Mouse (Mus musculus) large intestine, adult 2 months (tissue): ENCODE results near the gene Wbp1. TPM values are rescaled to one million over a fixed set of nuclear protein-coding genes. Genes with fewer than 3 reads are reported as not detected.
"Not testable (repeated sequence)": the region's sequence is repeated elsewhere in the genome, so short reads cannot be mapped to it uniquely, and the experiment has no call there.

Source experiments
- DNase-seq: peaks from one replicate; pipeline ENCODE4 v3.0.0-alpha.2; 2012; ENCODE audit warnings: low read depth, low spot score
- WGBS: fragments of 180-500 bp; shearing (Covaris S2); methylation state at CpG from one replicate; pipeline ENCODE4 v1.1.7; 2018; 5-methylcytosine and 5-hydroxymethylcytosine counted together
- polyA plus RNA-seq: library from polyadenylated mRNA; depleted of rRNA; stranded (reverse); fragments of >200 nt; gene quantifications from 2 replicates; pipeline ENCODE4 v1.2.3, GENCODE M21; 2012; rRNA removed

The Wbp1 gene
- 144 and 172 TPM in 2 replicates for polyA plus RNA-seq

GRCm38 (mm10) chr6:83120930-83121862 is at the start of gene Wbp1:
Gene Wbp1 (minus strand): TSS chr6:83121559.
- WGBS: under 1% methylated on average over 37 of the region's 38 CpGs
- peak; percentile 100 for DNase-seq

- WGBS: 89% methylated on average over 5 of the region's 5 CpGs
- no peak for DNase-seq
Measured at GRCm38 (mm10) chr6:83171063-83171462, 49.7 kb upstream of the Wbp1 start.

- WGBS: 31% methylated on average over 5 of the region's 5 CpGs
- DNase-seq: no peak
Measured at GRCm38 (mm10) chr6:83169872-83170271, 48.5 kb upstream of the Wbp1 start.

- WGBS: under 1% methylated on average over 12 of the region's 12 CpGs
- DNase-seq: no peak
Measured at GRCm38 (mm10) chr6:83166243-83166630, 44.9 kb upstream of the Wbp1 start.

GRCm38 (mm10) chr6:83165607-83166242 is 44.4 kb upstream of the Wbp1 start, which contains the start of gene Dctn1:
Gene Dctn1 (plus strand): TSS chr6:83165920.
- peak; percentile 82 for DNase-seq
- WGBS: under 1% methylated on average over 58 of the region's 58 CpGs

- DNase-seq: no peak
- under 1% methylated on average over 6 of the region's 6 CpGs for WGBS
Measured at GRCm38 (mm10) chr6:83165026-83165606, 43.8 kb upstream of the Wbp1 start.

- under 1% methylated on average over 8 of the region's 8 CpGs for WGBS
- DNase-seq: peak; percentile 81
Measured at GRCm38 (mm10) chr6:83162701-83163100, 41.3 kb upstream of the Wbp1 start.

GRCm38 (mm10) chr6:83161921-83162641 is 40.7 kb upstream of the Wbp1 start:
- DNase-seq: no peak
- under 1% methylated on average over 49 of the region's 49 CpGs for WGBS

- DNase-seq: no peak
- 33% methylated on average over 19 of the region's 19 CpGs for WGBS
Measured at GRCm38 (mm10) chr6:83161442-83161841, 40.1 kb upstream of the Wbp1 start.

GRCm38 (mm10) chr6:83159456-83159855 is 38.1 kb upstream of the Wbp1 start:
- WGBS: 14% methylated on average over 3 of the region's 3 CpGs
- not testable (repeated sequence) for DNase-seq

- DNase-seq: no peak
- 2% methylated on average over 32 of the region's 32 CpGs for WGBS
Measured at GRCm38 (mm10) chr6:83156259-83156684, 34.9 kb upstream of the Wbp1 start, which contains the start of the genes Wdr54 and 1700003E16Rik. Gene Wdr54 (minus strand): TSS chr6:83156397. Gene 1700003E16Rik (plus strand): TSS chr6:83156404.

- no peak for DNase-seq
- 8% methylated on average over 23 of the region's 23 CpGs for WGBS
Measured at GRCm38 (mm10) chr6:83155552-83156238, 34.3 kb upstream of the Wbp1 start.

GRCm38 (mm10) chr6:83153485-83153884 is 32.1 kb upstream of the Wbp1 start:
- no peak for DNase-seq
- WGBS: 47% methylated on average over 5 of the region's 5 CpGs

- DNase-seq: no peak
- 78% methylated on average over 12 of the region's 12 CpGs for WGBS
Measured at GRCm38 (mm10) chr6:83153038-83153437, 31.7 kb upstream of the Wbp1 start.

GRCm38 (mm10) chr6:83151721-83152120 is 30.4 kb upstream of the Wbp1 start:
- 71% methylated on average over 8 of the region's 8 CpGs for WGBS
- no peak for DNase-seq

GRCm38 (mm10) chr6:83147280-83147679 is 25.9 kb upstream of the Wbp1 start:
- WGBS: 64% methylated on average over 7 of the region's 7 CpGs
- no peak for DNase-seq

- DNase-seq: no peak
- WGBS: 80% methylated on average over 9 of the region's 9 CpGs
Measured at GRCm38 (mm10) chr6:83145805-83146204, 24.4 kb upstream of the Wbp1 start.

GRCm38 (mm10) chr6:83145209-83145608 is 23.9 kb upstream of the Wbp1 start:
- WGBS: 37% methylated on average over 2 of the region's 2 CpGs
- no peak for DNase-seq

- 89% methylated on average over 11 of the region's 11 CpGs for WGBS
Measured at GRCm38 (mm10) chr6:83142886-83143285, 21.5 kb upstream of the Wbp1 start.

More at GRCm38 (mm10) chr6:83142886-83143285, 21.5 kb upstream of the Wbp1 start:
- DNase-seq: no peak
